Mouse (Mus musculus): ENCODE data around the gene Gpd2.

Gpd2 gene

GRCm38 (mm10) chr2:57237475-57237919, at the start of gene Gpd2:
Gene Gpd2, plus strand, starts transcription at chr2:57237635.
- 5% methylated on average over 20 of the region's 20 CpGs for WGBS

- WGBS = 83% methylated on average over 9 of the region's 9 CpGs
These were observed 49.2 kb upstream of the Gpd2 start for GRCm38 (mm10) chr2:57188237-57188636.

- WGBS = 96% methylated on average over 3 of the region's 3 CpGs
These were observed 38.4 kb upstream of the Gpd2 start for GRCm38 (mm10) chr2:57199046-57199445.

- 86% methylated on average over 9 of the region's 9 CpGs for WGBS
These were observed 28.9 kb upstream of the Gpd2 start for GRCm38 (mm10) chr2:57208472-57209083.

- WGBS = 83% methylated on average over 9 of the region's 9 CpGs
These were observed 26.1 kb upstream of the Gpd2 start for GRCm38 (mm10) chr2:57211049-57212001.

GRCm38 (mm10) chr2:57213364-57213763, 24.1 kb upstream of the Gpd2 start:
- 96% methylated on average over 4 of the region's 4 CpGs for WGBS

- 90% methylated on average over 3 of the region's 3 CpGs for WGBS
These were observed 14.0 kb upstream of the Gpd2 start for GRCm38 (mm10) chr2:57223288-57224026.

GRCm38 (mm10) chr2:57225236-57225635, 12.2 kb upstream of the Gpd2 start:
- 69% methylated on average over 2 of the region's 2 CpGs for WGBS

GRCm38 (mm10) chr2:57227425-57227824, 10.0 kb upstream of the Gpd2 start:
- 78% methylated on average over 3 of the region's 3 CpGs for WGBS

- WGBS = 50% methylated on average over 4 of the region's 4 CpGs
These were observed 7.7 kb upstream of the Gpd2 start for GRCm38 (mm10) chr2:57229647-57230240.

- WGBS = 93% methylated on average over 5 of the region's 5 CpGs
These were observed 6.0 kb upstream of the Gpd2 start for GRCm38 (mm10) chr2:57231432-57231831.

- WGBS = 91% methylated on average over 8 of the region's 8 CpGs
These were observed 5.1 kb upstream of the Gpd2 start for GRCm38 (mm10) chr2:57232328-57232727.

- WGBS = 95% methylated on average over 2 of the region's 2 CpGs
These were observed 1.2 kb upstream of the Gpd2 start for GRCm38 (mm10) chr2:57236246-57236645.

- 50% methylated on average over 6 of the region's 6 CpGs for WGBS
These were observed 409 bp upstream of the Gpd2 start for GRCm38 (mm10) chr2:57237026-57237425.

- under 1% methylated on average over 68 of the region's 69 CpGs for WGBS
These were observed 632 bp downstream of the Gpd2 start for GRCm38 (mm10) chr2:57237920-57238613.

GRCm38 (mm10) chr2:57238614-57239165, 1.3 kb downstream of the Gpd2 start:
- 7% methylated on average over 17 of the region's 17 CpGs for WGBS

- WGBS = 35% methylated on average over 2 of the region's 2 CpGs
These were observed 1.9 kb downstream of the Gpd2 start for GRCm38 (mm10) chr2:57239356-57239755.

- WGBS = 67% methylated on average over 5 of the region's 5 CpGs
These were observed 6.6 kb downstream of the Gpd2 start for GRCm38 (mm10) chr2:57243987-57244386.

GRCm38 (mm10) chr2:57245721-57246328, 8.4 kb downstream of the Gpd2 start:
- 80% methylated on average over 6 of the region's 6 CpGs for WGBS

GRCm38 (mm10) chr2:57250113-57250512, 12.7 kb downstream of the Gpd2 start:
- 85% methylated on average over 3 of the region's 3 CpGs for WGBS

All from cerebral cortex, adult 2 months (tissue).